Mouse (Mus musculus): ENCODE data around the gene Nlrp10.

Gene Nlrp10

DNA sequence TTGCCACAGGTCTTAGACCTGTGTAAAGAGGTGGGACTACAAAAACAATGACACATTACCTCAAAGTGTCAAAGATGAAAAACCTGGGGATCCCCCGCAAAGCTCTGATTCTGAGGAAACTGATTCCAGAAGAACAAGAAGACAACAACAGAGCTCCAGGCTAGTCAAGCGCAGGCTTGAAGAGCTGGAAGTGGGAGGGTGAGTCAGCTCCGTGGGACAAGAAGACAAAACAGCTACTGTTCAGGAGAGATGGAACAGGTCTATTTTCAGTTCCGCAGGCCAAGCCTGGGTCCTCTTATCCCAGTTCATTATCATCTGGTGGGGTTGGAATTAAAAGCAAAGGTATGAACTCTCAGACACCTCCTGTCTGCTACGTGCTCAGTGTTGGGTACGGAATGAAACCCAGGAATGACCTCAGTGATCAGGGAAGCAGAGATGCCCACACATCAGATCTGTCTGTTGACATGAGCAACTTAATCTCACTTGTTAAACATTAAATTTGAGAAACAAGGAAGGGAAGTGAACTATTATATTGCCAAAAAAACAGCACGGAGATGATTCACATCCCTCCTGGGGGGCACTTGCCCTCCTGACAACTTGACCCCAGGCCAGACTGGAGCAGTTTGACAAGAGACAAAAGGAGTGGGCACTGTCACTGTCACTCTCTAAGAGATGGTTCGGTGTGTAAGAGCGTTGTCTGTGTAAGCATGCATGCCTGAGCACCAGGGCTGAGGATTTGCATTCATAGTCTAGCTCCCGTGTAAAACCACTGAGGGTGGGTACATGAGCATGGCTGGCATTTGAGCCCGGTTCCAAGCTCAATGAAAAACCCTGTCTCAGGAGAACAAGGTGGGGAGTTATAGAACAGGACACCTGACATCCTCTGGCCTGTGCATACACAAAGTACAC lies 1.4 kb downstream of the Nlrp10 start:
- in situ Hi-C loops (cut with MboI, MseI): loop anchor here in 1 of 2 experiments (25.0 kb wide), 1 partner anchor 1934 kb away; the partner anchor contains the start of gene Lyve1

DNA sequence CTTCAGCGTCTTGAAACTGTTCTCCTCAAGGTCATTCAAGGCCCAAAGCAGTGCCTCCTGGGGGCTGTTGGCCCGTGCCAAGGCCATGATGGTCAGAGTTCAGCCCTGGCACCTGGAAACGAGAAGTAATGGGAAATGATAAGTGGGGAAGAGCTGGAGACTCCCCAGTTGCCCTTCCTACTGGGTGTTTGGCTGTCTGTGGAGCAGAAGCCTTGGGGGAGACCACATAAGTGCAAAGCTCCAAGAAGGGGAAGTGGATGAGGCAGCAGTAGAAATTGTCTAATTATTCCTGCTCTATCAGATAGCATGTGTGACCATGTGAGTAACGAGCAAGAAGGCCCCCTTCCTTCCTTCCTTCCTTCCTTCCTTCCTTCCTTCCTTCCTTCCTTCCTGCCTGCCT lies 2.9 kb downstream of the Nlrp10 start:
- in situ Hi-C loops (cut with MboI, MseI): loop anchor here in 1 of 2 experiments (25.0 kb wide), 1 partner anchor 1935 kb away; the partner anchor contains the start of gene Lyve1

DNA sequence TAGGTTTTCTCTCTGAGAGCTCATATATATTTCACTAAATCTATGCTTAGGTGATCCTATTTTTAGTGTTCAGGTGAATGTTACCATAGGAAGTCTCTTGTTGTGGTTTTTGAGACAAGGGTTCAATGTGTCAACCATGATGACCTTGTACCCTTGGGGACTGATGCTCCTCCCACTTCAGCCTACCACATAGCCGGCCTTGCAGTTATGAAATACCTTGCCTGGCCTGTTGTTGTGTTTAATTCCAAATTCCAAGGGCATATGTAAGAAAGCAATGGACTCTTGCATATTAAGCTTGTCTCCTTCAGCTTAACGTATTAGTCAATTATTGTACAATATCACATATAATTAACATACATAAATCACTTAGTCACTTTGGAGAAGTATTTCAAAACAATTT lies 26.0 kb downstream of the Nlrp10 start:
- in situ Hi-C loops (cut with MboI, MseI): no loop called here

DNA sequence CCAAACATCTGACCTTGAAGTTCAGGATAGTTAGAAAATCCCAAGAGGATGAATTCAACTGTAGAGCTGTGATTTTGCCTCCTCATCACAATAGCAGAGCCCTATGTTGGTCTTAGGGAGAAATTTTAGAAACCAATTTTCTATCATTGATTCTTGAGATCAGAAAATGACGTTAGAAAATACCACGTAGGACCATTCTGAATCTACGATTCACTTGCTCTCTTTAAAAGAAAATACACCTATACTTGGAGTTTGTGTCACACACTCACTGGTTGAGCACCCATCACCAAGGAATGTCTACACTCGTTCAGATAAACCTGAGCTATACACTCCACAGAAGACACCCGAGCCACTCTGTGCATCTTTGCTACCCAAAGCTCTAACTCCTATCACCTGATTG lies 35.7 kb downstream of the Nlrp10 start, which contains the start of gene Olfr519:
Olfr519 (minus strand) TSS at position 101 of the 400 bp plus-strand sequence.
- in situ Hi-C loops (cut with MboI, MseI): no loop called here

DNA sequence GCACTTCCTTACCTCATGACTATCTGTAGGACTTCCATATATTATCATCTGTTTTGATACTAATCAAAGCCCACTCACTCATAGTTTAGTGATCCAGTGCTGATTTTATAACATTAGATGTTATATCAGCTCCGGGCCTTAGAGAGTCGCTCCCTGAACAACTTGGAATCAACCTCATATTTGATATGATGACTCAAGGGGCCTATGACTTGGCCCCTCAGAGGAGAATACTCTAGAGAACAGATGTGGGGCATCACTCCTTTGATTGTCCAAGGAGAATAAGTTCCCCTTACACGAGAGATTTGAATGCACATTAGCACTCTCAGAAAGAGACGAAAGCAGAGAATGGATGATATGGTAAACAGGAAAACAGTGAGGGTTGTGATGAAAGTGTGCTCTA lies 45.1 kb downstream of the Nlrp10 start, which contains the start of gene Olfr518:
Olfr518 (minus strand) TSS at position 101 of the 400 bp plus-strand sequence.
- in situ Hi-C loops (cut with MboI, MseI): no loop called here

DNA sequence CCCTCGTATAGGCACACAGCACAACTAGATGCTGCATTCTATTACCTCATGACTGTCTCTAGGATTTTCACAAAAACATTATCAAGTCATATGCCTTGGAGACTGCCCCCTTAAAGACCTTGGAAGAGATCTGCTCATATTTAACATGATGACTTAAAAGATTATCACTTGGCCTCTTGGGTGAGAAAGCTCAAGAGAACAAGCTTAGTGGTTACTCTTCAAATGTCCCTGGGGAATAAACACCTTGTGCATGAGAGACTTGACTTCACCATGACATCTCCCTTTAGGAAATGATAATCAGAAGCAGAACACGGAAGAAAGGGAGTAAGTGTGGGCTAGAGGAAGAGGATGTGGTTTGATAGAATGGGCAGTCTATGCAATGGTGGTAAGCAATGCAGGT lies 57.7 kb downstream of the Nlrp10 start, which contains the start of gene Olfr517:
Olfr517 (minus strand) TSS at position 101 of the 400 bp plus-strand sequence.
- in situ Hi-C loops (cut with MboI, MseI): loop anchor here in 1 of 2 experiments (5.0 kb wide), 1 partner anchor 405 kb away; the partner anchor contains the start of gene Olfr498

Data from T-helper 17 cell (primary cell).